Mouse (Mus musculus): ENCODE data around the gene Gm49321.

Gene Gm49321

GRCm38 (mm10) chr12:73948415-73948814 is 11.0 kb downstream of the Gm49321 start:
- no peak for DNase-seq (ENCODE audit: low spot score in 2 of 2)

- peak in 1 of 2 experiments; percentile 52 for DNase-seq (ENCODE audit: low spot score in 2 of 2)
These were observed 12.0 kb downstream of the Gm49321 start for GRCm38 (mm10) chr12:73949318-73950058.

GRCm38 (mm10) chr12:73952879-73953278 is 15.4 kb downstream of the Gm49321 start:
- peak in 1 of 2 experiments; percentile 21 for DNase-seq (ENCODE audit: low spot score in 2 of 2)

GRCm38 (mm10) chr12:73953420-73954186 is 16.1 kb downstream of the Gm49321 start:
- DNase-seq (ENCODE audit: low spot score in 2 of 2) = no peak

- no peak for DNase-seq (ENCODE audit: low spot score in 2 of 2)
These were observed 17.3 kb downstream of the Gm49321 start for GRCm38 (mm10) chr12:73954785-73955184.

GRCm38 (mm10) chr12:73957676-73958075 is 20.2 kb downstream of the Gm49321 start:
- DNase-seq (ENCODE audit: low spot score in 2 of 2) = no peak

- no peak for DNase-seq (ENCODE audit: low spot score in 2 of 2)
These were observed 21.4 kb downstream of the Gm49321 start for GRCm38 (mm10) chr12:73958830-73959229.

GRCm38 (mm10) chr12:73964291-73965281 is 27.1 kb downstream of the Gm49321 start, which contains the start of gene Snapc1:
Snapc1 (plus strand) TSS chr12:73964481.
- DNase-seq (ENCODE audit: low spot score in 2 of 2) = peak; percentile 88 to 96

- no peak for DNase-seq (ENCODE audit: low spot score in 2 of 2)
These were observed 31.7 kb downstream of the Gm49321 start for GRCm38 (mm10) chr12:73969142-73969541.

GRCm38 (mm10) chr12:73974584-73974983 is 37.1 kb downstream of the Gm49321 start:
- DNase-seq (ENCODE audit: low spot score in 2 of 2) = no peak

- no peak for DNase-seq (ENCODE audit: low spot score in 2 of 2)
These were observed 40.7 kb downstream of the Gm49321 start for GRCm38 (mm10) chr12:73978144-73978543.

- no peak for DNase-seq (ENCODE audit: low spot score in 2 of 2)
These were observed 42.2 kb downstream of the Gm49321 start for GRCm38 (mm10) chr12:73979667-73980066.

- DNase-seq (ENCODE audit: low spot score in 2 of 2) = peak; percentile 67 to 90
These were observed 45.1 kb downstream of the Gm49321 start for GRCm38 (mm10) chr12:73982533-73982932.

GRCm38 (mm10) chr12:73986299-73986698 is 48.8 kb downstream of the Gm49321 start:
- no peak for DNase-seq (ENCODE audit: low spot score in 2 of 2)

GRCm38 (mm10) chr12:73988393-73989008 is 51.0 kb downstream of the Gm49321 start:
- DNase-seq (ENCODE audit: low spot score in 2 of 2) = no peak

- DNase-seq (ENCODE audit: low spot score in 2 of 2) = peak in 1 of 2 experiments; percentile 56
These were observed 52.1 kb downstream of the Gm49321 start for GRCm38 (mm10) chr12:73989594-73989993.

- no peak for DNase-seq (ENCODE audit: low spot score in 2 of 2)
These were observed 59.4 kb downstream of the Gm49321 start for GRCm38 (mm10) chr12:73996906-73997296.

GRCm38 (mm10) chr12:73997297-73998127 is 60.1 kb downstream of the Gm49321 start, which contains the start of gene Syt16:
Syt16 (plus strand) TSS chr12:73997661.
- DNase-seq (ENCODE audit: low spot score in 2 of 2) = peak in 1 of 2 experiments; percentile 43

- peak in 1 of 2 experiments; percentile 13 for DNase-seq (ENCODE audit: low spot score in 2 of 2)
These were observed 60.6 kb downstream of the Gm49321 start for GRCm38 (mm10) chr12:73998128-73998456.

GRCm38 (mm10) chr12:74002449-74002848 is 65.0 kb downstream of the Gm49321 start:
- DNase-seq (ENCODE audit: low spot score in 2 of 2) = no peak

Measured in cerebellum, postnatal 4 days (tissue).